Mouse (Mus musculus) brain, embryonic 14.5 days (tissue): ENCODE data around the gene Hnrnpu.

Experiments
- CTCF ChIP-seq: fragments of 200-500 bp; IDR thresholded peaks from 2 replicates; pipeline ENCODE4 v1.5.1; 2012; ENCODE audit warnings: inconsistent platforms, mild to moderate bottlenecking, moderate library complexity, borderline replicate concordance; ENCODE audit not compliant: insufficient read depth, insufficient read length; ENCODE audit errors: extremely low read depth
- POLR2A ChIP-seq: fragments of 200-500 bp; IDR thresholded peaks from 2 replicates; pipeline ENCODE4 v1.6.1; 2012; ENCODE audit warnings: mild to moderate bottlenecking, inconsistent platforms, borderline replicate concordance; ENCODE audit not compliant: poor library complexity, insufficient read depth, insufficient read length, severe bottlenecking; ENCODE audit errors: extremely low read depth

DNA sequence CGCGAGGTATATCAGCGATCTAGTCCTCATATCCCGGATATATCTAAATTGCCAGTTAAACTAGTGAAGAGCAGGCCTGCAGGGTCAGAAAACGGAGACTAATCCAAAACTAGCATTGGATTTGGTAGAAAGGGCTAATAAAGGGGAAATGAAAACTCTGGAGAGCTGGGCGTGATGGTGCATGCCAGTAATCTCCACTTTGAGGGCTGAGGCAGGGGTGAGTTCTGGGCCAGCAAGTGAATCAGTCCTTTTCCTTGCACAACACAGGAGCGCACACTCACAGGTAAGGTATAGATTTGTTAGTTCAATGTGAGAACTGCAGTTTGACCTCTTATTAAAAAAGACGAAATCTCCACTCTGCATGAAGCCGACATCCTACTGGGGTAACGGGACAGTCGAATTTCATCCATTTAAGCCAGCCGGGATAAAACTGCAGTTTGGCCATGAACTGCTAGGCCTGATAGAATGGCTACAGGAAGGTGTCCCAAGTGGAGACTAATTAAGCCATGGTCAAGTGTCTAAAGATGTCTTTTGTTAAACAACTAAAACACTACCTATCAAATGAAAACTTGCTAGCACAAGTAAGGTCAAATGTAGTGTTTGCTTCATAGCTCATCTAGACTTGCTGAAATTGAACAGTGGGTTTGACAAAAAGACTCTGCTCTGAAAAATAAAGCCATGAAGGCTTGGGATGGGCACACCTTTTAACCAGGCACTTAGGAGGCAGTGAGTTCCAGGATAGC lies 18.1 kb downstream of the Hnrnpu start:
- TF ChIP-seq POLR2A, result no peak
- no peak for TF ChIP-seq CTCF
